Mouse (Mus musculus) G1E (cell line): Measurements from ENCODE around the gene Kcmf1.

ENCODE experiments used
- CTCF ChIP-seq: IDR thresholded peaks from 2 replicates; pipeline ENCODE4 v1.5.1; 2012; ENCODE audit warnings: low read depth, low read length, inconsistent platforms, mixed read lengths
- TAL1 ChIP-seq: conservative IDR thresholded peaks from 2 replicates; pipeline ENCODE4 v1.6.1; 2012; ENCODE audit warnings: low read depth, low read length, inconsistent platforms, mixed read lengths

DNA sequence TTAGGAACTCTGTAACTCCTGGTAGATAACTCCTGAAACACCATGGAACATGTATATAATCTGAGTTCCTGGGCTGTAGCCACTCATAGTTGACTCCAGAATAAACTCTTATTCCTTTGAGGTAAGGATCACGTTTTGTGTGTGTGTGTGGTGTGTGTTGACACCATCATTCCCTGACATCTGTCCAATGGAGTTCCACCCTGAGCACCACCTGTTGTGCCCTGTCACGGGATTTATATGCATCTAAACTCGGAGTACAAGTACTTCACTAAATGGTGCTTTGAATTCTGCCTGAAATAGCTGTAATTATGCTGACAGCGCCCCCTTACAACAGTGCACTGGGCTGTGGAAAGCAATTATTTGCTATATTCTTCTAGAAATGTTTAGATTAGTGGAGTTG, 65.3 kb downstream of the Kcmf1 start:
- no peak for TF ChIP-seq CTCF
- no peak for TF ChIP-seq TAL1
